Mouse (Mus musculus) pancreas, adult 10 weeks (tissue): Measurements from ENCODE around the gene Popdc2. TPM values are rescaled to one million over a fixed set of nuclear protein-coding genes. Genes with fewer than 3 reads are reported as not detected.

Experiments
- polyA plus RNA-seq: library from polyadenylated mRNA; stranded (reverse); fragments of 350-450 nt; fragmentation: Illumina TruSeq; extraction: RNeasy Lipid Tissue Mini Kit (QIAGEN cat#74804); gene quantifications from one replicate; pipeline ENCODE4 v1.2.3, GENCODE M21; 2015; ENCODE audit warnings: low read depth, low replicate concordance; ENCODE audit not compliant: insufficient read depth

Gene Popdc2
- 0.63 TPM for polyA plus RNA-seq

GRCm38 (mm10) chr16:38361933-38362332, at the start of gene Popdc2:
Gene Popdc2 (plus strand): TSS chr16:38362209.

GRCm38 (mm10) chr16:38341396-38342324, 20.3 kb upstream of the Popdc2 start, which contains the start of gene Maats1:
Gene Maats1 (minus strand): TSS chr16:38342143.

GRCm38 (mm10) chr16:38346529-38347325, 15.3 kb upstream of the Popdc2 start, which contains the start of the genes Cox17 and Gm21987:
Gene Cox17 (plus strand): TSS chr16:38346991.
Gene Gm21987 (plus strand): TSS chr16:38347040.

Other genes starting within 250 kb of the Popdc2 start
- gene Nr1i2, start 67.4 kb upstream of the Popdc2 start, polyA plus RNA-seq = not detected
- 0.72 TPM for gene Maats1, start 20.1 kb upstream of the Popdc2 start, polyA plus RNA-seq
- gene Cox17, start 15.2 kb upstream of the Popdc2 start, polyA plus RNA-seq = 62.2 TPM
- gene Gm21987, start 15.2 kb upstream of the Popdc2 start, polyA plus RNA-seq = not detected
- gene Pla1a, start 70.9 kb downstream of the Popdc2 start, polyA plus RNA-seq = 7.4 TPM
- gene Adprh, start 90.5 kb downstream of the Popdc2 start, polyA plus RNA-seq = 5.6 TPM
- gene Cd80, start 93.4 kb downstream of the Popdc2 start, polyA plus RNA-seq = not detected
- gene Timmdc1, start 160.5 kb downstream of the Popdc2 start, polyA plus RNA-seq = 5.5 TPM
- 9.7 TPM for gene Poglut1, start 188.0 kb downstream of the Popdc2 start, polyA plus RNA-seq
- 43.6 TPM for gene Tmem39a, start 196.5 kb downstream of the Popdc2 start, polyA plus RNA-seq